Mouse (Mus musculus) ES-E14 (cell line): ENCODE measurements at regions not wholly inside any gene's neighbourhood (a gene's known extent, or its start where the extent isn't known, plus 50 kb on each side); places are given as distances from the start of the nearest gene placed in this dataset.

Source experiments
- DNase-seq: peaks from one replicate; pipeline ENCODE4 v3.0.0-alpha.2; 2013; ENCODE audit warnings: low read depth, low spot score
- H3K27ac ChIP-seq: 2 replicates; pipeline ENCODE4 v1.5.1; 2012; ENCODE audit warnings: low read depth, mild to moderate bottlenecking, low read length, moderate library complexity, mixed read lengths; ENCODE audit not compliant: poor library complexity, insufficient read depth, severe bottlenecking
- H3K36me3 ChIP-seq: 2 replicates; pipeline ENCODE4 v1.6.1; 2012; ENCODE audit warnings: mild to moderate bottlenecking, low read length, moderate library complexity, mixed read lengths; ENCODE audit not compliant: control insufficient read depth, poor library complexity, insufficient read depth, severe bottlenecking
- H3K4me1 ChIP-seq, 2 experiments: fragments of 150-350 bp in 1 of 2; sonication (generic) in 1 of 2; 2 replicates each; pipeline ENCODE4 v1.6.1; 2012; ENCODE audit warnings: low read length in 2 of 2, mild to moderate bottlenecking in 1 of 2, mixed read lengths in 1 of 2; ENCODE audit not compliant: control insufficient read depth in 2 of 2, insufficient read depth in 2 of 2, poor library complexity in 1 of 2
- H3K4me3 ChIP-seq, 2 experiments: fragments of 150-350 bp in 1 of 2; sonication (generic) in 1 of 2; 2 replicates each; pipeline ENCODE4 v1.5.1; 2012; ENCODE audit warnings: low read length in 2 of 2, low read depth in 1 of 2, mild to moderate bottlenecking in 1 of 2, mixed read lengths in 1 of 2; ENCODE audit not compliant: insufficient read depth in 1 of 2, poor library complexity in 1 of 2, severe bottlenecking in 1 of 2
- H3K9ac ChIP-seq: 2 replicates; pipeline ENCODE4 v1.6.1; 2012; ENCODE audit warnings: low read depth, mild to moderate bottlenecking, low read length, mixed read lengths; ENCODE audit not compliant: poor library complexity, insufficient read depth, severe bottlenecking
- H3K9me3 ChIP-seq: fragments of 150-350 bp; sonication (generic); 2 replicates; pipeline ENCODE4 v1.6.1; 2012; ENCODE audit warnings: low read depth, mild to moderate bottlenecking, low read length; ENCODE audit not compliant: control insufficient read depth, insufficient read depth
- CHD2 ChIP-seq: IDR thresholded peaks from 2 replicates; pipeline ENCODE4 v1.6.1; 2014; ENCODE audit warnings: mild to moderate bottlenecking, low read depth, low read length, inconsistent platforms
- HCFC1 ChIP-seq: IDR thresholded peaks from 2 replicates; pipeline ENCODE4 v1.6.1; 2012; ENCODE audit warnings: low read length, inconsistent platforms, borderline replicate concordance; ENCODE audit not compliant: insufficient read depth
- MAFK ChIP-seq: IDR thresholded peaks from 2 replicates; pipeline ENCODE4 v1.6.1; 2014; ENCODE audit warnings: mild to moderate bottlenecking, low read depth, low read length, inconsistent platforms; ENCODE audit not compliant: insufficient read depth
- ZC3H11A ChIP-seq: IDR thresholded peaks from 2 replicates; pipeline ENCODE4 v1.6.1; 2012; ENCODE audit warnings: low read depth, mild to moderate bottlenecking, inconsistent platforms, low read length, borderline replicate concordance
- ZNF384 ChIP-seq: IDR thresholded peaks from 2 replicates; pipeline ENCODE4 v1.6.1; 2012; ENCODE audit warnings: low read depth, low read length, inconsistent platforms
- in situ Hi-C, 2 experiments: fragments of 600-800 bp; cut with MboI; formaldehyde crosslinking; loops; one replicate each; pipeline ENCODE4 v1.15.1; 2025; ENCODE audit warnings: low sequenced_read_pairs in 2 of 2, inconsistent platforms in 1 of 2; ENCODE audit not compliant: unreplicated experiment in 2 of 2

GRCm38 (mm10) chr15:61415626-61416025 lies 492.8 kb upstream of the A1bg start:
- no peak overlapping the region for H3K27ac ChIP-seq
- no peaks in the 10 kb centered on the region for H3K36me3 ChIP-seq
- DNase-seq = no peak
- no peak for TF ChIP-seq ZC3H11A
- no peak for TF ChIP-seq CHD2
- no peak for TF ChIP-seq MAFK
- TF ChIP-seq HCFC1 = no peak
- no peak for TF ChIP-seq ZNF384
- H3K4me3 ChIP-seq = no peak overlapping the region
- H3K4me1 ChIP-seq = no peaks in the 10 kb centered on the region
- in situ Hi-C loops = no loop called here
- no peak overlapping the region for H3K9ac ChIP-seq
- H3K9me3 ChIP-seq = no peaks in the 10 kb centered on the region

DNA sequence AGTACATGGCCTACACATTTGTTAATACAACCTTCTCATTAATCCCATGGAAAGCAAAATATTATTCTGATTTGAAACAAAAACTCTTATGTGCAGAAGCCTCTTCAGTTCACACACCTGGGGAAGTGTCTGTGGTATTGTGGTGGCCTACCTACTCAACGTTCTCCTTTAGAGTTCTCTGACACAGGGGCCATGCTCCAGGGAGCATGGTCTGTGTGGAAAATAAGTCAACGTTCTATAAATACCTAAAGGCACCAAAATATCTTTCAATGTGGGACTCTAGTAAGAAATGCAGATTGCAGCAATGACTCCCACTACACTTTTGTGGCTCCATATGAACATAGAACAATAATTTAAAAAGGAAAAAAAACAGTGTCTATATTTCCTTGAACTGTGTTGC lies 489.0 kb upstream of the A1bg start:
- in situ Hi-C loops = no loop called here
- H3K9me3 ChIP-seq = no peaks in the 10 kb centered on the region

GRCm38 (mm10) chr15:61410789-61411188 lies 488.0 kb upstream of the A1bg start:
- Histone ChIP-seq H3K9ac (no peak overlapping the region), H3K36me3 (no peaks in the 10 kb centered on the region), H3K4me3 (no peak overlapping the region), H3K27ac (no peak overlapping the region), H3K4me1 (no peaks in the 10 kb centered on the region), H3K9me3 (no peaks in the 10 kb centered on the region)
- no peak for DNase-seq
- TF ChIP-seq ZNF384 (no peak), ZC3H11A (no peak), CHD2 (no peak), HCFC1 (no peak), MAFK (no peak)
- in situ Hi-C loops = no loop called here

More for the DNA sequence above, 489.0 kb upstream of the A1bg start:
- Histone ChIP-seq H3K4me3 (no peak overlapping the region), H3K27ac (no peak overlapping the region), H3K36me3 (no peaks in the 10 kb centered on the region), H3K9ac (no peak overlapping the region), H3K4me1 (no peaks in the 10 kb centered on the region)
- DNase-seq = no peak
- TF ChIP-seq MAFK = no peak
- no peak for TF ChIP-seq ZC3H11A
- TF ChIP-seq HCFC1 = no peak
- TF ChIP-seq CHD2 = no peak
- no peak for TF ChIP-seq ZNF384

DNA sequence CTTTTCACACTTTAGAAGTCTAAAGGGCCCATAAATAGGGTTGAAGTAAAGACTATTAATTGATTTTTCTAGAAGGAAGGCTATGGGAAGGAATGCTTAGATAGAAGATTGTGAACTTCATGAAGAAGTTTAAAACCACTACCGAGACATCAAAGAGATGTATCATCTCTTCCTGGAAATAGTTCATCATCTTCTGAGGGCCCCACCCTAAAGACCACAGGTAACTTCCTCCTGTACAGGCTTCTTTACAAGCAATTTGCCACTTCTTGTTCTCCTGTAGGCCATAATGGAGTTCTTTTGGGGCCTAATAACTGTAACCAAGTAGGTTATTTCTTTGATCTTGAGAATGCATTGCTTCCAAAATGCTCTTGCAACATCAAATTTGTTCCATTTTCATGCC lies 485.8 kb upstream of the A1bg start:
- H3K36me3 ChIP-seq = no peaks in the 10 kb centered on the region
- in situ Hi-C loops = no loop called here
- no peaks in the 10 kb centered on the region for H3K9me3 ChIP-seq
- no peak overlapping the region for H3K27ac ChIP-seq
- H3K4me1 ChIP-seq = no peaks in the 10 kb centered on the region
- DNase-seq = no peak
- TF ChIP-seq ZC3H11A (no peak), HCFC1 (no peak)
- no peak overlapping the region for H3K9ac ChIP-seq
- no peak overlapping the region for H3K4me3 ChIP-seq

GRCm38 (mm10) chr15:61400720-61401119 lies 477.9 kb upstream of the A1bg start:
- no peaks in the 10 kb centered on the region for H3K4me1 ChIP-seq
- H3K9ac ChIP-seq = no peak overlapping the region
- H3K27ac ChIP-seq = no peak overlapping the region
- TF ChIP-seq ZNF384 = no peak
- no peaks in the 10 kb centered on the region for H3K9me3 ChIP-seq
- no peak overlapping the region for H3K4me3 ChIP-seq
- H3K36me3 ChIP-seq = no peaks in the 10 kb centered on the region
- peak; percentile 13 for DNase-seq
- in situ Hi-C loops = no loop called here
